Mouse (Mus musculus) stomach, postnatal 0 days (tissue): ENCODE data around the gene Lim2.

Experiments
- CTCF ChIP-seq: IDR thresholded peaks from 2 replicates; pipeline ENCODE4 v1.5.1; 2016; ENCODE audit warnings: antibody characterized with exemption, low read depth, mild to moderate bottlenecking, moderate library complexity
- EP300 ChIP-seq: optimal IDR thresholded peaks from 2 replicates; pipeline ENCODE3; 2016; ENCODE audit warnings: antibody characterized with exemption

DNA sequence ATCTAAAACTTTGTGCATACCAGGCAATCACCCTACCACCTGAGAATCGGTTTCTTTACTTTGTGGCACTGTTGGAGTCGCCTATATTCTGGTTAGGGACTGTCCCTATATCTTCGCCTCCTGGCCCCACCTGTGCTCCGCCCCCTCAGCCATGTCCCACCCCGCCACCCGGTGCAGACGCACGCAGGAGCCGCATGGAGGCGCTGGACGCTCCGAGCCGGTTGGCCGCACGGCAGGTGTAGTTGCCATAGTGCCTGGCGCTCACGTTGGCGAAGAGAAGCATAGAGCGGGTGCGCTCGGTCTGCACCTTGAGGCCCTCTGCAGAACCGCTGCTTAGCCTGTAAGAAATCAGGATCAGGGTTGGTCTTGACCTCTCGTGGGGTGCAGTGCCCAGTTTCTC lies 48.2 kb downstream of the Lim2 start:
- peak; percentile 49 for TF ChIP-seq CTCF
- no peak for TF ChIP-seq EP300
